Mouse (Mus musculus) forebrain, embryonic 11.5 days (tissue): ENCODE measurements around the gene Sept9. TPM values are rescaled to one million over a fixed set of nuclear protein-coding genes. Genes with fewer than 3 reads are reported as not detected.
"Not testable (repeated sequence)": the region's sequence is repeated elsewhere in the genome, so short reads cannot be mapped to it uniquely, and the experiment has no call there.

ENCODE experiments used
- ATAC-seq: fragments of 200-750 bp; cut with Nextera tagmentation; replicated peaks from 2 replicates; pipeline ENCODE4 v1.8.0; 2017; ENCODE audit warnings: moderate TSS enrichment; ENCODE audit not compliant: low FRiP score
- DNase-seq: peaks from one replicate; pipeline ENCODE4 v3.0.0-alpha.2; 2017; ENCODE audit warnings: low spot score
- H3K27ac ChIP-seq: fragments of 300-500 bp; sonication (generic); 2 replicates; pipeline ENCODE4 v1.5.1; 2014; ENCODE audit warnings: low read depth, low read length
- H3K27me3 ChIP-seq: fragments of 300-500 bp; sonication (generic); 2 replicates; pipeline ENCODE4 v1.6.1; 2014; ENCODE audit warnings: mild to moderate bottlenecking, low read length, mixed read lengths; ENCODE audit not compliant: control insufficient read depth, insufficient read depth
- H3K36me3 ChIP-seq: fragments of 300-500 bp; sonication (generic); 2 replicates; pipeline ENCODE4 v1.6.1; 2014; ENCODE audit warnings: mild to moderate bottlenecking, low read length, moderate library complexity, mixed read lengths; ENCODE audit not compliant: control insufficient read depth, insufficient read depth
- H3K4me1 ChIP-seq: fragments of 300-500 bp; sonication (generic); replicated peaks from 2 replicates; pipeline ENCODE4 v1.6.1; 2014; ENCODE audit warnings: low read length, mixed read lengths; ENCODE audit not compliant: control insufficient read depth, insufficient read depth
- H3K4me2 ChIP-seq: fragments of 300-500 bp; sonication (generic); 2 replicates; pipeline ENCODE4 v1.6.1; 2014; ENCODE audit warnings: low read depth, mild to moderate bottlenecking, low read length, moderate library complexity, mixed read lengths; ENCODE audit not compliant: severe bottlenecking
- H3K4me3 ChIP-seq: fragments of 300-500 bp; sonication (generic); 2 replicates; pipeline ENCODE4 v1.5.1; 2014; ENCODE audit warnings: low read depth, low read length
- H3K9ac ChIP-seq: fragments of 300-500 bp; sonication (generic); 2 replicates; pipeline ENCODE4 v1.6.1; 2014; ENCODE audit warnings: low read length
- H3K9me3 ChIP-seq: fragments of 300-500 bp; sonication (generic); 2 replicates; pipeline ENCODE4 v1.6.1; 2016; ENCODE audit warnings: low read length, mixed read lengths; ENCODE audit not compliant: control insufficient read depth
- WGBS: fragments of 180-500 bp; shearing (Covaris S2); extraction: QIAGEN DNeasy Blood & Tissue Kit; methylation state at CpG from one replicate; pipeline ENCODE4 v1.1.7; 2014; 5-methylcytosine and 5-hydroxymethylcytosine counted together
- polyA plus RNA-seq: library from polyadenylated mRNA; unstranded; fragments of >200 nt; fragmentation: Nextera tagmentation; extraction: Ambion mirVana; gene quantifications from 2 replicates; pipeline ENCODE4 v1.2.1, GENCODE M21; 2014

Gene Sept9
- polyA plus RNA-seq, 1 experiment from 2014 or later: 172 TPM

GRCm38 (mm10) chr11:117320482-117320881 is 121.0 kb downstream of the Sept9 start:
- Histone ChIP-seq H3K4me1 (peaks cover 37% of the 10 kb centered on the region), H3K27ac (no peak overlapping the region)

DNA sequence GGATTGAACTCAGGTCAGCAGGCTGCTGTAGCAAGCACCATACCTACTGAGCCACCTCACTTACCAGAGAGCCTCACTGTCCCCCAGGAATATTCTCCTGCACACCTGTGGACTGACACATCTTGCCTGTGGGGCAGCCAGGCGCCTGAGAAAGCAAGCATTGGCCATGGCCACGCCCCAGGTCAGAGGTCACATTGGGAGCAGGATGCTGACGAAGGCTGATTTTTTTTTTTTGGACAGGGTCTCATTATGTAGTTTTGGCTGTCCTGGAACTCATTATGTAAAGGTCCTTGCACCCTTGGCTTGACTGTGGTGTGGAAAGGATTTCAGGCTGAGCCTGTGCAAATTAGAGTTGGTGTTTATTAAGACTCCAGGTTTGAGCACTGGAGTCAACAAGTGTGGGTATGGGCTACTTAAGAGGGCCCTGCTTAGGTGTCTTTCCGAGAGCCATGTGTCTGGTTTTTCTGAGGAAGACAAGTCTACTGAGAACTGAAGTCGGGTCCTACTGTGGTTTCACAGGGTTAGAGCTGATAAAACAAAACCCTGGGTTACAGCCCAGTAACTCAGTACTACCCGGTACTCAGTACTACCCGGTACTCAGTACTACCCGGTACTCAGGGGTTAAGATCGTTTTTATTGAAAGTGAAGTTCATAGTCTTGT is 122.0 kb downstream of the Sept9 start:
- no peaks in the 10 kb centered on the region for H3K9me3 ChIP-seq
- peaks cover 40% of the 10 kb centered on the region for H3K4me1 ChIP-seq
- WGBS: 72% methylated on average over 9 of the region's 9 CpGs
- H3K9ac ChIP-seq: no peak overlapping the region
- no peak for DNase-seq
- H3K27me3 ChIP-seq: no peaks in the 10 kb centered on the region
- H3K36me3 ChIP-seq: no peaks in the 10 kb centered on the region
- ATAC-seq: no peak
- H3K4me2 ChIP-seq: no peak overlapping the region
- no peak overlapping the region for H3K27ac ChIP-seq
- no peak overlapping the region for H3K4me3 ChIP-seq

More at GRCm38 (mm10) chr11:117320482-117320881, 121.0 kb downstream of the Sept9 start:
- Histone ChIP-seq H3K9me3 (no peaks in the 10 kb centered on the region), H3K9ac (no peak overlapping the region), H3K4me2 (no peak overlapping the region), H3K36me3 (no peaks in the 10 kb centered on the region), H3K27me3 (no peaks in the 10 kb centered on the region), H3K4me3 (no peak overlapping the region)
- no peak for ATAC-seq
- WGBS: 79% methylated on average over 3 of the region's 3 CpGs
- DNase-seq: no peak

GRCm38 (mm10) chr11:117322311-117322710 is 122.8 kb downstream of the Sept9 start:
- no peaks in the 10 kb centered on the region for H3K27me3 ChIP-seq
- no peak for DNase-seq
- H3K9me3 ChIP-seq: no peaks in the 10 kb centered on the region
- WGBS: 89% methylated on average over 3 of the region's 3 CpGs
- no peak overlapping the region for H3K27ac ChIP-seq
- no peaks in the 10 kb centered on the region for H3K36me3 ChIP-seq
- peaks cover 37% of the 10 kb centered on the region for H3K4me1 ChIP-seq
- no peak overlapping the region for H3K4me3 ChIP-seq
- ATAC-seq: no peak
- no peak overlapping the region for H3K9ac ChIP-seq
- no peak overlapping the region for H3K4me2 ChIP-seq

GRCm38 (mm10) chr11:117322730-117323579 is 123.5 kb downstream of the Sept9 start:
- no peak for ATAC-seq
- Histone ChIP-seq H3K4me3 (no peak overlapping the region), H3K27ac (no peak overlapping the region), H3K4me2 (no peak overlapping the region), H3K4me1 (peaks cover 31% of the 10 kb centered on the region), H3K9ac (no peak overlapping the region), H3K27me3 (no peaks in the 10 kb centered on the region), H3K9me3 (no peaks in the 10 kb centered on the region), H3K36me3 (no peaks in the 10 kb centered on the region)
- 88% methylated on average over 15 of the region's 15 CpGs for WGBS
- DNase-seq: no peak

- Histone ChIP-seq H3K36me3 (no peaks in the 10 kb centered on the region), H3K27me3 (no peaks in the 10 kb centered on the region), H3K4me1 (peaks cover 21% of the 10 kb centered on the region), H3K9me3 (no peaks in the 10 kb centered on the region), H3K9ac (no peak overlapping the region), H3K4me2 (no peak overlapping the region), H3K27ac (no peak overlapping the region), H3K4me3 (no peak overlapping the region)
- ATAC-seq (no peak), DNase-seq (no peak)
- WGBS: 80% methylated on average over 12 of the region's 12 CpGs
Measured at GRCm38 (mm10) chr11:117323976-117324574, 124.6 kb downstream of the Sept9 start.

DNA sequence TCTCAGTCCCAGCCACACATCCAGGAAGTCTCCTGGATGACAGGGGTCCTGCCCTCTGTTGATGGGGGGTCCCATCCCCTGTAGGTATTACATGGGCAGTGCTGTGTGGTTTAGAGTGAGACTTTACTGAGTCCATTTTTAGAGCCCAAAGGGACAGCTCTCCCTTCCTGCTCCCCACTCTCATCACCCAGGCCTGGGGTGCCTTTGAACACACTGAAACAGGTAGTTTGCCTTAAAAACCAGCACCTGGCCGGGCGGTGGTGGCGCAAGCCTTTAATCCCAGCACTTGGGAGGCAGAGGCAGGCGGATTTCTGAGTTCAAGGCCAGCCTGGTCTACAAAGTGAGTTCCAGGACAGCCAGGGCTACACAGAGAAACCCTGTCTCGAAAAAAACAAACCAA is 125.3 kb downstream of the Sept9 start:
- not testable (repeated sequence) for H3K9ac ChIP-seq, H3K36me3 ChIP-seq, H3K27ac ChIP-seq, H3K4me3 ChIP-seq, H3K9me3 ChIP-seq, DNase-seq, H3K4me2 ChIP-seq, ATAC-seq, H3K27me3 ChIP-seq
- H3K4me1 ChIP-seq: peaks cover 18% of the 10 kb centered on the region
- WGBS: 86% methylated on average over 5 of the region's 5 CpGs

GRCm38 (mm10) chr11:117325131-117325467 is 125.6 kb downstream of the Sept9 start:
- ATAC-seq: no peak
- Histone ChIP-seq H3K4me2 (no peak overlapping the region), H3K27me3 (no peaks in the 10 kb centered on the region), H3K4me3 (no peak overlapping the region), H3K27ac (no peak overlapping the region), H3K9ac (no peak overlapping the region), H3K4me1 (peaks cover 14% of the 10 kb centered on the region), H3K9me3 (no peaks in the 10 kb centered on the region), H3K36me3 (no peaks in the 10 kb centered on the region)
- WGBS: 76% methylated on average over 5 of the region's 5 CpGs
- no peak for DNase-seq

GRCm38 (mm10) chr11:117325468-117326139 is 126.1 kb downstream of the Sept9 start:
- Histone ChIP-seq H3K27me3 (no peaks in the 10 kb centered on the region), H3K9ac (no peak overlapping the region), H3K36me3 (no peaks in the 10 kb centered on the region), H3K4me2 (no peak overlapping the region), H3K27ac (no peak overlapping the region), H3K9me3 (no peaks in the 10 kb centered on the region), H3K4me3 (no peak overlapping the region), H3K4me1 (peaks cover 15% of the 10 kb centered on the region)
- no peak for DNase-seq
- no peak for ATAC-seq
- 42% methylated on average over 12 of the region's 12 CpGs for WGBS
